Mouse (Mus musculus): ENCODE measurements around the gene Macf1. TPM values are rescaled to one million over a fixed set of nuclear protein-coding genes. Genes with fewer than 3 reads are reported as not detected.
A peak's percentile ranks its signal among the peaks of the same experiment; 100 is the strongest.

The Macf1 gene
- polyA plus RNA-seq, 1 experiment from 2014 or later, result 80.2 TPM

DNA sequence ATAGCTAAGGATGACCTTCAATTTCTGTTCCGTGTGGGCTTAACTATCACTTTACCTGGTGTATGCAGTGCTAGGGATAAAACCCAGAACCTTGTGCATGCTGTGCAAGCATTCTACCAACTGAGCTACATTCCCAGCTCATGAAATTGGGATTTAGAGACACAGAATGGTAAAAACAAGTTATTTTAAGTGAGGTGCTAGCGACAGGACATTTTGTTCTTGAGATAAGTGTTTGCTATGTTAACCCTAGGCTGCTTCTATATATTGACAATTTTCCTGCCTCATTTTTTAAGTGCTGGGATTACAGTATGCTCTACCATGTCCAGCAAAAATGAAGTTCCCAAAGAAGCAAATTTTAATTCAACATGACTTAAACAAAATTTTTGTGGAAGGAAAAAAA lies 267.3 kb downstream of the Macf1 start:
- Histone ChIP-seq H3K36me3 (no peaks in the 10 kb centered on the region), H3K4me3 (no peak overlapping the region), H3K4me1 (peaks cover 6% of the 10 kb centered on the region; the same call in 1 of the 2 replicates), H3K9me3 (replicated peaks) (no peaks in the 10 kb centered on the region), H3K4me2 (replicated peaks) (no peak overlapping the region), H3K27ac (no peak overlapping the region), H3K9ac (no peak overlapping the region), H3K27me3 (no peaks in the 10 kb centered on the region)
- no peak for ATAC-seq (ENCODE audit: low FRiP score)
- 88% methylated on average over 2 of the region's 2 CpGs for WGBS

- Histone ChIP-seq H3K4me3 (no peak overlapping the region), H3K36me3 (no peaks in the 10 kb centered on the region), H3K9ac (no peak overlapping the region), H3K4me1 (peaks cover 8% of the 10 kb centered on the region), H3K27ac (no peak overlapping the region), H3K9me3 (replicated peaks) (no peaks in the 10 kb centered on the region), H3K27me3 (no peaks in the 10 kb centered on the region), H3K4me2 (replicated peaks) (no peak overlapping the region)
- ATAC-seq (ENCODE audit: low FRiP score), result no peak
- WGBS, result 95% methylated on average over 1 of the region's 1 CpGs
Measured at GRCm38 (mm10) chr4:123415566-123415965, 268.6 kb downstream of the Macf1 start.

GRCm38 (mm10) chr4:123413876-123414275 lies 270.3 kb downstream of the Macf1 start:
- no peak for ATAC-seq (ENCODE audit: low FRiP score)
- Histone ChIP-seq H3K36me3 (no peaks in the 10 kb centered on the region; the same call in 1 of the 2 replicates), H3K27me3 (no peaks in the 10 kb centered on the region), H3K4me3 (no peak overlapping the region), H3K9ac (no peak overlapping the region), H3K4me1 (peaks cover 25% of the 10 kb centered on the region), H3K4me2 (replicated peaks) (no peak overlapping the region), H3K27ac (no peak overlapping the region), H3K9me3 (replicated peaks) (no peaks in the 10 kb centered on the region)
- 61% methylated on average over 2 of the region's 2 CpGs for WGBS

DNA sequence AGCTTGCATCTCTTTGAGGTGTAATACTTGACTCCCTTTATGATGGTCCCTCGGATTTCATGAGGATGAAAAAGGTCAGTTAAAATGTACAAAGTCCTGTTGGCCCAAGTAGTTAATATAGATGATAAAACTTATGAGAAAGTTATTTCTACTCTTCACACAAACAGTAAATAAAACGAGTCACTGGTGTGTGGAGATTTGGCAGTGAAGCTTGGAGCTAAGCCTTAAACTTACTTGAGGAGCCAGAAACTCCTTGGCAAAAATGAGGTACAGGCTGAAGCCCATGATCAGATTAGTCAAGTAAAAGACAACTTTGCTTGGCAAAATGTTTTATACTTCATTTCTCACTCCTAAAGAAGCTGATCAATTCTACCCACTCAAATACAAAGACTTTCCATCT lies 271.2 kb downstream of the Macf1 start:
- peak overlapping the region; percentile 79; the same call in 1 of the 2 replicates for H3K4me3 ChIP-seq

DNA sequence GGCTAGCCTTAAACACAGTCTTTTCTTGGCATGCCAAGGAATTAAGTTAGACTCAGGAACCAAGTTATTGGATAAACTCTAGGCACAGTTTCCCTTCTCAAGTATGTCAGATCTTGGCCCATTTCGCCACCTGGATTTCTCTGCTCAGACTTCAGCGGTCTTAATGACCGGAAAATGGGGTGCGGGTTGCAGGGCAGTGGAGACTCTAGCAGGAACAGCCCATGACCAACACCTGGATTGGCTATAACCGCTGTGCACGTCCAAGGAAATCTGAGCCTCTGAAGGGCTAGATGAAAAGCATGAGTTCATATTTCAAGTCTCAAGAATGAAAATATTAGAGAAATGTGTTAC lies 271.7 kb downstream of the Macf1 start:
- Histone ChIP-seq H3K36me3 (no peaks in the 10 kb centered on the region; the same call in 1 of the 2 replicates), H3K4me1 (peaks cover 38% of the 10 kb centered on the region)
- ATAC-seq (ENCODE audit: low FRiP score), result no peak

More for the DNA sequence above, 271.2 kb downstream of the Macf1 start:
- Histone ChIP-seq H3K4me1 (peaks cover 34% of the 10 kb centered on the region), H3K9me3 (replicated peaks) (no peaks in the 10 kb centered on the region), H3K27me3 (no peaks in the 10 kb centered on the region), H3K36me3 (no peaks in the 10 kb centered on the region; the same call in 1 of the 2 replicates), H3K27ac (peak overlapping the region; percentile 97; the same call in 1 of the 2 replicates), H3K9ac (no peak overlapping the region), H3K4me2 (replicated peaks) (no peak overlapping the region)
- no peak for ATAC-seq (ENCODE audit: low FRiP score)
- 59% methylated on average over 2 of the region's 2 CpGs for WGBS

DNA sequence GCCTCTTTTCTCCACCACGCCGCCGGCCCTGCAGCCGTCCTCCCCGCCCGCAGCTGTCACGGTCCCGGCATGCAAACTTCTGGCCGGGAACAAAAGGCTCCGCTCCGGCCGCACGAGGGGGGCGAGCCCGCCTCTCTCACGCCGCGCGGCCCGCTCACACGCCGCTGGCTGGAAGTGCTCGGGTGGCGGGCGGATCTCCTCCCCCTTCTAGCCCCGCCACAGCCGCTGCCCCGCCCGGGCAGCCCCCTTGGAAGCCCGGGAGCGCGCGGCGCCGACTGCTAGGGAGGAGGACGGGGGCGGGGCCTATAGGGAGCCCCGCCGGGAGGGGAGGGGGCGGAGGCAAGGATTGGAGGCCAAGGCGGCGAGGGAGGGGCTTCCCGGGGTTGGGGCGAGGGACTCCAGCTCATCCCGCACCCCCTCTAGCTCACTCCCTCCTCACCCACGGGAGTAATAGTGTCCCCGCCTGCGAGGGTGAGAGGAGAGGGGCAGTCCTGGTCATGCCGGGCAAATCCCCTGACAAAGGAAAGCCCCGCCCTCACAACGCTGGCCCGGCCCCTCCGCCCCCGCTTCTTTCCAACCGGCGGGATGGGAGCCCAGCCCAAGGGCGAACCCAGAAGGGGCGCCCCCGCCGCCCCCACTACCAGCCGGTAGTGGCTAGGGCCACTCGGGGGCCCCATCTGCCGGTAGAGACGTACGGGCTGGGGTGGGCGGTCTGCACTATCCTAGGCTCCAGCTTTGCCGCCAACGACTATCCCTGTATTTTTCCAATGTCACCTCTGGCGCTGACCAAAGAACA lies 272.2 kb downstream of the Macf1 start:
- H3K9me3 ChIP-seq (replicated peaks), result no peaks in the 10 kb centered on the region
- peak overlapping the region; percentile 79 for H3K4me3 ChIP-seq
- no peaks in the 10 kb centered on the region for H3K27me3 ChIP-seq
- peak; percentile 97 for ATAC-seq (ENCODE audit: low FRiP score)
- H3K4me1 ChIP-seq, result peaks cover 43% of the 10 kb centered on the region
- peak overlapping the region; percentile 86 for H3K9ac ChIP-seq
- under 1% methylated on average over 64 of the region's 69 CpGs for WGBS
- peak overlapping the region; percentile 97 for H3K27ac ChIP-seq
- no peaks in the 10 kb centered on the region; the same call in 1 of the 2 replicates for H3K36me3 ChIP-seq
- peak overlapping the region; percentile 77 for H3K4me2 ChIP-seq (replicated peaks)

More for the DNA sequence above, 271.7 kb downstream of the Macf1 start:
- H3K27me3 ChIP-seq, result no peaks in the 10 kb centered on the region
- H3K4me3 ChIP-seq, result peak overlapping the region; percentile 79
- 2% methylated on average over 6 of the region's 6 CpGs for WGBS
- peak overlapping the region; percentile 86 for H3K9ac ChIP-seq
- no peaks in the 10 kb centered on the region for H3K9me3 ChIP-seq (replicated peaks)
- H3K27ac ChIP-seq, result peak overlapping the region; percentile 97
- H3K4me2 ChIP-seq (replicated peaks), result peak overlapping the region; percentile 77

DNA sequence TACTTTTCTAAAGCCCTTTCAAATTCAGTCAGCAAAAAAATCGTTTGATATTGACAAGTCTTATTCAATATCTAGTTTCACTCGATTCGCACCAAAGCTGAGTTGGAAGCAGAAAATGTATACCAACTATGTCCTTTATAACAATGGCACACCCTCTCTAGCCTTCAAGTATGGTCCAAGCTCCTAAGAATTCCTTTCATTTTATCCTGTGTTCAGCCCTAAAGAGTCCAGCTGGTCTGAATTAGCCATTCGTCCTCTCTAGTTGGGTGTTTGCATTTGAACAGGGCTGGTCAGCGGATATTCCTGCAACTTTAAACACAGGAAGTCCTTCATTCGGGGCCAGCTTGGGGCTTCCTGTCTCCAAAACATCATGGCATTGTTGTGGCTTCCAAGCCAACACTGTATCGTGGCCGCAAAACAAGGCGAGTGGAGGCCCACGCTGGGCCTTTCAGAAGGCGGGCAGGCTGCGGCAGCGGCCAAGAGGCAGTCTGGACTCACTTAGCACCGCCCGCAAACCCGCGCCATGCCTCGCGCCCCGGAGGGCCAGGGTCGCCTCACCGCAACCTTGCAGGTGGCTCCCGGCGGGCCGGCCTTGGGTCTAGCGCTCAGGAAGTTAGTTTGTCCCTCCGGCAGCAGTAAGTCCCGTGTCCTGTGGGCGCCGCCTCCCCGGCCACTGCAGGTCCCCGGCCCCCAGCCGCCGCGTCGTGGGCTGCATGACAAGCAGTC lies 273.0 kb downstream of the Macf1 start:
- Histone ChIP-seq H3K36me3 (no peaks in the 10 kb centered on the region; the same call in 1 of the 2 replicates), H3K4me3 (peak overlapping the region; percentile 79), H3K4me2 (replicated peaks) (peak overlapping the region; percentile 77), H3K9ac (peak overlapping the region; percentile 86), H3K27ac (peak overlapping the region; percentile 97), H3K9me3 (replicated peaks) (no peaks in the 10 kb centered on the region), H3K27me3 (no peaks in the 10 kb centered on the region), H3K4me1 (peaks cover 49% of the 10 kb centered on the region)
- WGBS, result 2% methylated on average over 36 of the region's 36 CpGs
- no peak; the same call in 1 of the 2 replicates for ATAC-seq (ENCODE audit: low FRiP score)

GRCm38 (mm10) chr4:123409752-123410151 lies 274.4 kb downstream of the Macf1 start:
- peak overlapping the region; percentile 77; the same call in 1 of the 2 replicates for H3K4me2 ChIP-seq (replicated peaks)
- H3K4me3 ChIP-seq, result no peak overlapping the region
- 80% methylated on average over 1 of the region's 1 CpGs for WGBS
- H3K4me1 ChIP-seq, result peaks cover 63% of the 10 kb centered on the region
- H3K27me3 ChIP-seq, result no peaks in the 10 kb centered on the region
- no peak overlapping the region for H3K27ac ChIP-seq
- no peaks in the 10 kb centered on the region for H3K9me3 ChIP-seq (replicated peaks)
- ATAC-seq (ENCODE audit: low FRiP score), result no peak
- H3K9ac ChIP-seq, result no peak overlapping the region
- H3K36me3 ChIP-seq, result no peaks in the 10 kb centered on the region; the same call in 1 of the 2 replicates

- peaks cover 67% of the 10 kb centered on the region for H3K4me1 ChIP-seq
Measured at GRCm38 (mm10) chr4:123409034-123409692, 275.0 kb downstream of the Macf1 start.

DNA sequence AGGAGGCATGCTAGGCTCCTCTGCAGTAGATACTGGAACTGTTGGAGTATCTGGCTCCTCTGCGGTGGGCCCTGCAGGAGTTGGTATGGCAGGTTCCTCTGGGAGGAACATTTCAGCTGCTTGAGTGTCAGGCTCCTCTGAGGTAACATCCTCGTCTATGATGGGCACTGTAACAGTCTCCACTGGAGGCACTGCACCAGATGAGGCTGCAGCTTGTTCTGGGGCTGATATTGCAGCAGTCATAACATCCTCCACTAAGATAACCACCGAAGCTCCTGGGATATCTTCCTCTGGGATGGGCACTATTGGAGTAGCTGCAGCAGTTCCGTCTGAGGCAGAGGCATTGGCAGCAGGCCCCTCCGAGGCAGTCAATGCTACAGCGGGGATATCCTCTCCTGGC lies 276.4 kb downstream of the Macf1 start:
- H3K27me3 ChIP-seq, result no peaks in the 10 kb centered on the region
- no peak for ATAC-seq (ENCODE audit: low FRiP score)
- H3K4me2 ChIP-seq (replicated peaks), result peak overlapping the region; percentile 39
- WGBS, result 73% methylated on average over 6 of the region's 6 CpGs
- peaks cover 68% of the 10 kb centered on the region for H3K4me1 ChIP-seq
- no peaks in the 10 kb centered on the region; the same call in 1 of the 2 replicates for H3K36me3 ChIP-seq
- no peaks in the 10 kb centered on the region for H3K9me3 ChIP-seq (replicated peaks)
- H3K4me3 ChIP-seq, result 0 out of 2 replicates have a peak overlapping the region, but pooled peaks have one; percentile 6
- no peak overlapping the region for H3K9ac ChIP-seq
- H3K27ac ChIP-seq, result 0 out of 2 replicates have a peak overlapping the region, but pooled peaks have one; percentile 23

More at GRCm38 (mm10) chr4:123409034-123409692, 275.0 kb downstream of the Macf1 start:
- Histone ChIP-seq H3K4me3 (no peak overlapping the region), H3K36me3 (no peaks in the 10 kb centered on the region; the same call in 1 of the 2 replicates), H3K27me3 (no peaks in the 10 kb centered on the region), H3K27ac (no peak overlapping the region), H3K4me2 (replicated peaks) (no peak overlapping the region), H3K9ac (no peak overlapping the region), H3K9me3 (replicated peaks) (no peaks in the 10 kb centered on the region)
- no peak for ATAC-seq (ENCODE audit: low FRiP score)
- WGBS, result 95% methylated on average over 3 of the region's 3 CpGs

- Histone ChIP-seq H3K9ac (no peak overlapping the region), H3K4me2 (replicated peaks) (no peak overlapping the region), H3K4me1 (peaks cover 51% of the 10 kb centered on the region), H3K27ac (no peak overlapping the region), H3K36me3 (peaks cover 21% of the 10 kb centered on the region), H3K4me3 (no peak overlapping the region), H3K9me3 (replicated peaks) (no peaks in the 10 kb centered on the region), H3K27me3 (no peaks in the 10 kb centered on the region)
- ATAC-seq (ENCODE audit: low FRiP score), result no peak
- 59% methylated on average over 1 of the region's 1 CpGs for WGBS
Measured at GRCm38 (mm10) chr4:123404056-123404455, 280.1 kb downstream of the Macf1 start.

GRCm38 (mm10) chr4:123402244-123402643 lies 281.9 kb downstream of the Macf1 start:
- H3K36me3 ChIP-seq, result peaks cover 33% of the 10 kb centered on the region

More at GRCm38 (mm10) chr4:123402244-123402643, 281.9 kb downstream of the Macf1 start:
- H3K9me3 ChIP-seq (replicated peaks), result no peaks in the 10 kb centered on the region
- H3K27me3 ChIP-seq, result no peaks in the 10 kb centered on the region
- H3K4me2 ChIP-seq (replicated peaks), result no peak overlapping the region
- no peak overlapping the region for H3K4me3 ChIP-seq
- no peak for ATAC-seq (ENCODE audit: low FRiP score)
- H3K27ac ChIP-seq, result no peak overlapping the region
- H3K9ac ChIP-seq, result no peak overlapping the region
- WGBS, result 70% methylated on average over 1 of the region's 1 CpGs
- peaks cover 33% of the 10 kb centered on the region for H3K4me1 ChIP-seq
